Mouse (Mus musculus) lung, embryonic 14.5 days (tissue): Measurements from ENCODE around the gene Morn4. TPM values are rescaled to one million over a fixed set of nuclear protein-coding genes. Genes with fewer than 3 reads are reported as not detected.
A peak's percentile ranks its signal among the peaks of the same experiment; 100 is the strongest.

Source experiments
- ATAC-seq: fragments of 200-750 bp; cut with Nextera tagmentation; 2 replicates; pipeline ENCODE4 v1.8.0; 2017; ENCODE audit warnings: mild to moderate bottlenecking, moderate TSS enrichment, moderate library complexity; ENCODE audit not compliant: insufficient read depth
- DNase-seq: peaks from one replicate; pipeline ENCODE4 v3.0.0-alpha.2; 2015
- H3K27ac ChIP-seq: fragments of 300-500 bp; sonication (generic); 2 replicates; pipeline ENCODE4 v1.5.1; 2014; ENCODE audit warnings: low read depth, mild to moderate bottlenecking, moderate library complexity
- H3K27me3 ChIP-seq: fragments of 300-500 bp; sonication (generic); 2 replicates; pipeline ENCODE4 v1.6.1; 2014; ENCODE audit warnings: low read length, control low read depth; ENCODE audit not compliant: insufficient read depth
- H3K36me3 ChIP-seq: fragments of 300-500 bp; sonication (generic); 2 replicates; pipeline ENCODE4 v1.6.1; 2014; ENCODE audit warnings: control low read depth; ENCODE audit not compliant: insufficient read depth
- H3K4me1 ChIP-seq: fragments of 300-500 bp; sonication (generic); 2 replicates; pipeline ENCODE4 v1.6.1; 2014; ENCODE audit warnings: antibody characterized with exemption, control low read depth; ENCODE audit not compliant: insufficient read depth
- H3K4me2 ChIP-seq: fragments of 300-500 bp; sonication (generic); 2 replicates; pipeline ENCODE4 v1.6.1; 2014; ENCODE audit warnings: mild to moderate bottlenecking
- H3K4me3 ChIP-seq: fragments of 300-500 bp; sonication (generic); 2 replicates; pipeline ENCODE4 v1.5.1; 2014; ENCODE audit warnings: low read depth, low read length
- H3K9ac ChIP-seq: fragments of 300-500 bp; sonication (generic); 2 replicates; pipeline ENCODE4 v1.6.1; 2014
- H3K9me3 ChIP-seq: fragments of 300-500 bp; sonication (generic); 2 replicates; pipeline ENCODE4 v1.6.1; 2016; ENCODE audit warnings: low read depth, low read length, control low read depth
- CTCF ChIP-seq: IDR thresholded peaks from 2 replicates; pipeline ENCODE4 v1.5.1; 2016; ENCODE audit warnings: antibody characterized with exemption, low read depth
- WGBS: fragments of 180-500 bp; shearing (Covaris S2); extraction: QIAGEN DNeasy Blood & Tissue Kit; methylation state at CpG from one replicate; pipeline ENCODE4 v1.1.7; 2014; 5-methylcytosine and 5-hydroxymethylcytosine counted together
- polyA plus RNA-seq: library from polyadenylated mRNA; unstranded; fragments of >200 nt; fragmentation: Nextera tagmentation; extraction: Ambion mirVana; gene quantifications from 2 replicates; pipeline ENCODE4 v1.2.1, GENCODE M21; 2014

Gene Morn4
- polyA plus RNA-seq, 1 experiment from 2014 or later = 24.8 TPM

DNA sequence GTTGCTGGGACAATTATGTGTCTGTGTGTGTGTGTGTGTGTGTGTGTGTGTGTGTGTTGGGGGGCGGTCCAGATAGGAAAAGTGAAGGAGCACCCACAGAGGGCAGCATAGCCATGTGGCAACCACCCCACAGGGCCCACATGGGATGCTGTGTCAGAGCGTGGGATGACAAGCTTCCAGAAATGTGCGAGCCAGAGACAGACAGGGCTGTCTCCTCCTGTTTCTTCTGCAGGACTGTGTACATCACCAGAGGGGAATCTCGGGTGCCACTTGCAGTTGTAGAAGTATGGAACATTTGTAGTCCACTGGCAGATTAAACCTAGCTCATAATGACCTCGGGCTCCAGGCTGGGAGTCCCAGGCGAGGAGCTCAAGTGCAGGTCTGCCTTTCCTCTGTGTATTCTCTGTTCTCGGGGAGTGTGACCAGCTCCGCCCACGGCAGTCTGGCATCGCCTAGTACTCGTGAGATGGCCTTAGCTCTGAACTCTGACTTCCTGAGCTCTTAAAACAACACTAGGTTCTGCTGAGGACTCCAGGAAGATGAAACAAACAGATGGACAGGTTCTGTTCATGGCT is 51.2 kb downstream of the Morn4 start:
- Histone ChIP-seq H3K36me3 (no peaks in the 10 kb centered on the region), H3K9me3 (no peaks in the 10 kb centered on the region), H3K27me3 (no peaks in the 10 kb centered on the region), H3K27ac (no peak overlapping the region), H3K9ac (no peak overlapping the region), H3K4me2 (no peak overlapping the region), H3K4me3 (no peak overlapping the region), H3K4me1 (no peaks in the 10 kb centered on the region)
- ATAC-seq = peak; percentile 37; the same call in 1 of the 2 replicates
- 52% methylated on average over 11 of the region's 11 CpGs for WGBS
- no peak for DNase-seq
- 0 out of 2 replicates have a peak, but pooled peaks have one; percentile 11 for TF ChIP-seq CTCF

DNA sequence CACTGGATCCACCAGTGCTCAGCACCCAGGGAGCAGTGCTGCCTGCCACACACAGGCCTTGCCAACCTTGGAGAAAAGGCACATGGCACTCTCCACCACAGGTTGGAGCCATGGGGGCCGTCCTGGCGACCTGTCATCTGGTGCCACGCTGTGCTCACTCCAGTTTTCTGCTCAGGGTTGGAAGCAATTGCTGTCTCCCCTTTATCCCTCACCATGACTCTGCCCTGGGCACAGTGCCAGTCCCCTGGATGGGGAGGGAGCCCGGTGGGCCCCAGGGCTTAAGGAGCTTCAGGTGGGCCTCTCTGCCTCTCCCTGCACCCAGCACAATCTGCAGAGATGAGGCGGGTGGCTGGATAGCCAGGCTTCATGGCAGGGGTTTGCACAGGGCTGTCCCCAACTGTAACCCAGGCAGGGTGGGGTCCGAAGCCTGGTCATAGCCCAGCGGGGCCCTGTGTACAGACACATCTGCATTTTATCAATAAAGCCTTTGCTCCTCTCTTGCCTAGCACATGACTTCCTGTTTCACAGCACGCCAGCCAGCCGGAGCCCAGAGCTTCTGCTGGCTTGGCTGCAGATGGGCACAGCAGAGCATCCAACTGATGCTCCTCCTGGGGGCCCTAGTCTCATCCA is 51.9 kb downstream of the Morn4 start:
- peak; percentile 61; the same call in 1 of the 2 replicates for ATAC-seq
- Histone ChIP-seq H3K4me1 (no peaks in the 10 kb centered on the region), H3K4me3 (no peak overlapping the region), H3K9ac (no peak overlapping the region), H3K27me3 (no peaks in the 10 kb centered on the region), H3K27ac (no peak overlapping the region), H3K9me3 (no peaks in the 10 kb centered on the region), H3K4me2 (no peak overlapping the region), H3K36me3 (no peaks in the 10 kb centered on the region)
- peak; percentile 18 for DNase-seq
- no peak for TF ChIP-seq CTCF
- WGBS = 58% methylated on average over 9 of the region's 9 CpGs

DNA sequence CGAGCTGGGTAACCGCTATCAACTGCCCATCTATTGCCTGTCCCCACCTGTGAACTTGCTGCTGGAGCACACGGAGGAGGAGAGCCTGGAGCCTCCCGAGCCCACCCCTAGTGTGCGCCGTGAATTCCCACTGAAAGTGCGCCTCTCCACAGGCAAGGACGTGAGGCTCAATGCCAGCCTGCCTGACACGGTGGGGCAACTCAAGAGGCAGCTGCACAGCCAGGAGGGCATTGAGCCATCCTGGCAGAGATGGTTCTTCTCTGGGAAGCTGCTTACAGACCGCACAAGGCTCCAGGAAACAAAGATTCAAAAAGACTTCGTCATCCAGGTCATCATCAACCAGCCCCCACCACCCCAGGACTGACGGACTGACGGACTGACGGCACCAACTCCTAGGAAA is 52.5 kb downstream of the Morn4 start:
- Histone ChIP-seq H3K27ac (no peak overlapping the region), H3K9me3 (no peaks in the 10 kb centered on the region), H3K36me3 (no peaks in the 10 kb centered on the region), H3K4me3 (no peak overlapping the region), H3K4me1 (no peaks in the 10 kb centered on the region), H3K27me3 (no peaks in the 10 kb centered on the region), H3K4me2 (no peak overlapping the region), H3K9ac (no peak overlapping the region)
- no peak for TF ChIP-seq CTCF
- WGBS = 82% methylated on average over 14 of the region's 14 CpGs
- DNase-seq = no peak
- ATAC-seq = no peak

DNA sequence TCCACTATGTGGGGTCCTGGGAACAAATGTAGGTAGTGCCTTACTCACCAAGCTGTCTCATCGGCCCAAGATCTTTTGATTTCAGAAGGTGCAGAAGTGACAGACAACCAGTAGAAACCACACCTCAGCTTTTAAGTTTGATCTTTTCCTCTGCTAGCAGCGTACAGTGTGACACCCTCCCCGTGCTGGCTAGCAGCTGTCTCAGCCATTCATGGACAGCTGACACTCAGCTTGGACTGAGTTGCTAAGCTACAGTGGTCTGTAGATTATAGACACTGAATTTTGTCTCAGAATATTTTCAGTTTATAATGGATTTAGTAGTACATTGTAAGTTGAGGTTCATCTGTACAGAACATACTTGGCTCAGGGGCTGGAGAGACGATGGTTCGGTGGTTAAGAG is 55.0 kb downstream of the Morn4 start:
- TF ChIP-seq CTCF = no peak
- Histone ChIP-seq H3K27ac (no peak overlapping the region), H3K4me3 (no peak overlapping the region), H3K9ac (no peak overlapping the region), H3K9me3 (no peaks in the 10 kb centered on the region), H3K4me1 (no peaks in the 10 kb centered on the region), H3K36me3 (no peaks in the 10 kb centered on the region), H3K27me3 (no peaks in the 10 kb centered on the region), H3K4me2 (no peak overlapping the region)
- DNase-seq = no peak
- ATAC-seq = no peak
- 72% methylated on average over 5 of the region's 5 CpGs for WGBS

DNA sequence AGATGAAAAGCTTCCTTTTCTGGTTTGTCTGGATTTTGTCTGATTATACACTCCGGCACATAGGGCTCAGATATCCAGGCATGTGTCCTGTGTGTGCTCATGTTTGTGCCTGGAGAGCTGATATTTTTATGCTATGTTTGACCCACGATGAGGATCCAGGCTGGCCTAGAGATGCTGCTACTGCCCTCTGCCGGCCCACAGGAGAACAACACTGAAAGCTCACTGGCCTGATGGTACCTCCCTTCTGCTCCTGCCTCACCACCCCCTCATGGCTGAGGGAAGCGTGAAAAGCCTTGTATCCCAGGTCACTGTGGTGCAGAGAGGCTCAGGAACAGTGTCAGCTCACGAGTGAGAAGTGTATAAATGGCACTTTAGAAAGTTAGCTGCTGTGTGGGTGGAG is 60.0 kb downstream of the Morn4 start:
- Histone ChIP-seq H3K9ac (no peak overlapping the region), H3K4me1 (no peaks in the 10 kb centered on the region), H3K36me3 (no peaks in the 10 kb centered on the region), H3K4me3 (no peak overlapping the region), H3K27ac (no peak overlapping the region), H3K27me3 (no peaks in the 10 kb centered on the region), H3K9me3 (no peaks in the 10 kb centered on the region), H3K4me2 (no peak overlapping the region)
- ATAC-seq (peak; percentile 68), DNase-seq (peak; percentile 89)
- 2% methylated on average over 5 of the region's 5 CpGs for WGBS
- peak; percentile 97 for TF ChIP-seq CTCF

Other genes with a start within 250 kb of the Morn4 start
- 2.4 and 2.6 TPM in 2 replicates for gene Frat2, start 238.2 kb downstream of the Morn4 start, polyA plus RNA-seq
- 13.6 and 15.6 TPM in 2 replicates for gene Rrp12, start 190.2 kb downstream of the Morn4 start, polyA plus RNA-seq
- 662 and 692 TPM in 2 replicates for gene Pgam1, start 174.4 kb downstream of the Morn4 start, polyA plus RNA-seq
- gene Exosc1, start 152.9 kb downstream of the Morn4 start, polyA plus RNA-seq = 84.5 and 93.0 TPM in 2 replicates
- gene Zdhhc16, start 152.9 kb downstream of the Morn4 start, polyA plus RNA-seq = 73.4 and 80.8 TPM in 2 replicates
- 35.6 and 41.7 TPM in 2 replicates for gene Mms19, start 105.2 kb downstream of the Morn4 start, polyA plus RNA-seq
- 13.1 TPM in 2 replicates for gene Ubtd1, start 104.6 kb downstream of the Morn4 start, polyA plus RNA-seq
- 0.17 and 0.41 TPM in 2 replicates for gene Ankrd2, start 50.4 kb downstream of the Morn4 start, polyA plus RNA-seq
- 1.2 and 1.6 TPM in 2 replicates for gene Hoga1, start 40.7 kb downstream of the Morn4 start, polyA plus RNA-seq
- 0.18 TPM in 1 of 2 replicates, not detected in the other for gene 4933411K16Rik, start 34.1 kb downstream of the Morn4 start, polyA plus RNA-seq
- 32.8 and 34.3 TPM in 2 replicates for gene Pi4k2a, start 4.1 kb upstream of the Morn4 start, polyA plus RNA-seq
- 44.3 and 51.6 TPM in 2 replicates for gene Avpi1, start 42.7 kb upstream of the Morn4 start, polyA plus RNA-seq
- 18.6 and 25.4 TPM in 2 replicates for gene Marveld1, start 61.0 kb upstream of the Morn4 start, polyA plus RNA-seq
- 15.2 and 16.8 TPM in 2 replicates for gene Zfyve27, start 77.6 kb upstream of the Morn4 start, polyA plus RNA-seq
- gene Sfrp5, start 115.9 kb upstream of the Morn4 start, polyA plus RNA-seq = 0.28 and 1.0 TPM in 2 replicates
- 0.08 TPM in 1 of 2 replicates, not detected in the other for gene Golga7b, start 161.2 kb upstream of the Morn4 start, polyA plus RNA-seq